Mouse (Mus musculus) frontal cortex, adult 2 months (tissue): Measurements from ENCODE around the gene Angptl4. TPM values are rescaled to one million over a fixed set of nuclear protein-coding genes. Genes with fewer than 3 reads are reported as not detected.
A peak's percentile ranks its signal among the peaks of the same experiment; 100 is the strongest.
"Not testable (repeated sequence)": the region's sequence is repeated elsewhere in the genome, so short reads cannot be mapped to it uniquely, and the experiment has no call there.

Experiments used
- DNase-seq, 2 experiments: peaks; one replicate each; pipeline ENCODE4 v3.0.0; 2022; ENCODE audit warnings: low spot score in 1 of 2; ENCODE audit errors: extremely low spot score in 1 of 2
- polyA plus RNA-seq: library from polyadenylated mRNA; depleted of rRNA; stranded (reverse); fragments of >200 nt; gene quantifications from 2 replicates; pipeline ENCODE4 v1.2.3, GENCODE M21; 2012

The Angptl4 gene
- polyA plus RNA-seq, 1 experiment = 4.4 TPM

DNA sequence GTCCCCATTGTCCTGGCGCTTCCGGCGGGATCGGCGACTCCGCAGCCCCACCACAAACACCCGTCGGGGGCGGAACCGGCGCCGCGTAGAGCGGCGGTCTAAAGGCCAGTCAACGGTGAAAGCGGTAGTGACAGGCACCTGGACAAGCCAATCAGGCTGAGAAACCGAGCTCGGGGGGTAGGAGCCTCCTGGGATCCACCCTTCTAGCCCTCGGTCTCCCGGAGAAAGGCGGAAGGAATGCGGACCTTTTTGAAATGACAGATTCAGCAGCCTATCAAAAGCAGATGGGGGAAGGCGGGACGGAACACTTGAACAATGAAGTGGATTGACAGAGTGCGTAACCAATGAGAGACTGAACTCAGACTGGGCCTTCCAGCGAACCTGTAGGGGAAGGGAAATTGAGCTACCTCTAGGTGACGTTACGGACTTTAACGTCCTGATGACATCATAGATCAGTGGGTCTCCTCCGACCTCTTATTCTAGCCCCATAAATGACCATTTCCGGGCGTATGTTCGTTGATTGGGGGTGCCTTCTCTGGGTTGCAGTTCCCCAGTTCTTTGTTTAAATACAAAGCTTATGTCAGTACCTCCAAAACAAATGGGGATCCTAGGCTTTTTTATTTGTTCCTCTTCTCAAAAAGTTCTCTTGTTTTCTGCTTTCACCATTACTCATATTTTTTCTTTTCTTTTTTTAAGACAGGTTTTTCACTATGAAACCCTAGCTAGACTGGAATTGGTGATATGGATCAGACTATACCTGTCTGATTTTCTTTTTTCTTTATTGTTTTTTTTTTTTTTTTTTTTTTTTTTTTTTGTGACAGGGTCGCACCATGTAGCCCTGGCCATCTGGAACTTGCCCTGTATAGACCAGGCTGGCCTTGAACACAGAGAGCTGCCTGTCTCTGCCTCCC, 21.1 kb downstream of the Angptl4 start, which contains the start of gene Rab11b:
Gene Rab11b (minus strand): TSS at position 276 of the 911 bp plus-strand sequence.
- DNase-seq = peak; percentile 100

DNA sequence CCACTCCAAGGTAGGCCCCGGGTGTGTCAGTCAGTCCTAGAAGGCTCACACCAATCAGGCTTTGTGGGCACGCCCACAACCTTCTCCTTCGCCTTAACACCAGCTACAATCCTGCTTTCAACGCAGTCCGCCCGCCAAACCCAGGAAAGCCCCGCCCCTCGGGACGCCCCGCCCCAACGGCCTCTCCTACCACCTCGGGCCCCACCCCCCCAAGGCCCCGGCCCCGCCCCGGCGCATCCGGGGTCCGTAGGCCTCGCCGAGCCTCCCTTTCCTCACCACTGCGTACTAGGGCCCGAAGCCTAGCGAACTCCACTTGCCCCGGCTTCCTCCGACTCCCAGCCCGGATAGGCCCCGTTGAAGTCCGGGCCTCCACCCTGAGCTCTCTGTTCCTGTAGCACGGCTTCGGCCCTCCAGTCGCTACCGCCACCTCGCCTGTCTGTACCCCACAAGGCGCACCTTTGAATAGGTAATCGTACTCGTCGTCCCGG, 21.8 kb downstream of the Angptl4 start:
- DNase-seq = peak; percentile 84 to 92

DNA sequence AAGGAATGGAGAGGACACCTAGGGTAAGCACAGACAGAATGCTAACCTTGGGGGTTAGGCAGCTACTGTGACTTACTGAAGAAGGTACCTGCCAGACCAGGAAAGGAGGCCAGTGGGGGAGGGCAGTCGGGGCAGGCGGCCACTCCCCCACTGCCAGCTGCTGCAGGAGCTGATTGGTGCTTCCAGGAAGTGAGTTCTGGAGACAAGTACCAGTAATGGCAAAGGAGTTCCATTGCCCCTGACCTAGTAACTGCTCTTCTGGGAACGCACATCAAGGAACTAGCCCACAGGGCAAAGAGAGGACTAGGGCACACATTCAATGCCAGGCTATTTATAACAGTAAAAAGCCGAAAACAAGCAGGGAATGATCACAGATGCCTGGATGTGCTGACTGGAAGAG, 24.4 kb downstream of the Angptl4 start:
- DNase-seq = no peak

DNA sequence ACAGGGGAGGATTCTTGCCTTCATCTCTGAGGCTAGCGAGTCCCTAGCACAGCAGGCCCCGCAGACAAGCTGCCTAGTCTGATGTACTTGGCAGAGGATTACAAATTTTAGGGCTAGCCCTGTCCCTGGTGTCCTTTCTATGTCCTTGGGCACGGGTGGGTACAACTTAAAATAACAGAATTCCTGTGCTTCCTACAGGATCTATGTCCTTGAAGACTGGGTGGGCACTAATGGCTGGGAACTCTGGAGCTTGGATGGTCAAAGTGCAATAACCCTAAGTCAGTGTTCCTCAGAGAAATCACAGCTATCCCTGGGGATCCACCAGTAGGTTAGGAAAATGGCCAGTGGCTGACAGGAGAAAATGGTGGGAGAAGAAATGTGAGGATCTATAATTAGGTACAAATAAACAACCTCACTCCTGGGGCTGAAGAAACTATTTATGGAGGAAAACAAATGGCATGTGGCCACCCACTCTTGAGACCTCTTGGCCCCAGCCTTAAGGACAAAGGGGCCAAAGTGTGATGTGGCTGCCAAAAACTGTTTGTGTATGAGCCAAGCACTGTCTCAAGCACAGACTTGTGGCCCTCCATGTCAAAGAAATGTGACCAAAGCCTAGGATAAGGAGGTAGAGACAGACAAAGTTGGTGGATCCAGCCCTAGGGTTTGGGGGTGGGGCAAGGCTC, 25.4 kb downstream of the Angptl4 start:
- no peak for DNase-seq

DNA sequence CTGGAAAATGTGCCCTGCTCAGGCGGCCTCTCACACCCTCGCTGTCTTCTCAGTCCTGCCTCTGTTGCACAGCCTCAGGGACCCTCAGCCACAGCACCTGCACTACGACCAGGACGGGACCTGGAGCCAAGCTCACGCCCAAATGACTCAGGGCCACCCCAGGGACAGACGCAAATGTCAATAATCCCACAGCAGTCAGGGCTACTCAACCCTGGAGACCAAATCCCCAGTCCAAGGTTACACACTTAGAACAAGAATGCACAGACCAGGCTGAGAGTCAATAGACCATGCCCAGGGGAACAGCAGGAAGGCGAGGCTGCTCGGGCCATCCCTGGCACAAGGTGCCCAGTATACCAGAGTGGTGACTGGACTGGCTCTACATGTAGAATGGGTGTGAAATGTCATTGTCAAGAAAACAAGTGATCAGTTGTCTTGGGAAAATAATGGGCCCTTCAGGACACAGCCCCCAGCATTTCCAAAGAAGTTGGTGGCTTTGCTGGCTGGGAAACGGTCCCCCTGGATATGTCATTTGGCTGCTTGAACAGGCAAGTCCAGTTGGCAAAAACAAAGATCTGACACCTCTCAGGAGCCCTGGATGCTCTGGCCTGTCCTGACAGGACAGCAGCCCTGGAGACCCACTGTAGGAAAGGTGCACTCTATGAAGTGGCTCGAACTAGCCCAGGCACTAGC, 26.1 kb downstream of the Angptl4 start:
- DNase-seq = no peak

DNA sequence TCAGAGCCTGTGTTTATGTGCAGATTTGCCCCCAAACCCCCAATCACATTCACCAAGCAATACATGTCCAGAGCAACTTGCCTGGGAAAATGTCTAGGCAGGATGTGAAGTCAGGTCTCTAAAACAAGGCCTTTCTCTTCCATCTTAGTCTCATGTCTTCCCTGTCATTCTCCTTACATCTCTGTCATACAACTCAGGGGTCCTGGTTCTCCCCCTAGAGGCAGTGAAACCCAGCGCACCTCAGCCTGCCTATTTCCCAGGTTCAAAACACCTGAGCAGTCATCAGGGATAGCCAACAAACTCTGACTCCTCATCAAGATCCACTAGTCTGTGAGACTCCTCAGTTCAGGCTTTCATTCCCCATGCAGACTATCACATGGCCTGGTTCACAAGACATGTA, 27.0 kb downstream of the Angptl4 start:
- DNase-seq = no peak

DNA sequence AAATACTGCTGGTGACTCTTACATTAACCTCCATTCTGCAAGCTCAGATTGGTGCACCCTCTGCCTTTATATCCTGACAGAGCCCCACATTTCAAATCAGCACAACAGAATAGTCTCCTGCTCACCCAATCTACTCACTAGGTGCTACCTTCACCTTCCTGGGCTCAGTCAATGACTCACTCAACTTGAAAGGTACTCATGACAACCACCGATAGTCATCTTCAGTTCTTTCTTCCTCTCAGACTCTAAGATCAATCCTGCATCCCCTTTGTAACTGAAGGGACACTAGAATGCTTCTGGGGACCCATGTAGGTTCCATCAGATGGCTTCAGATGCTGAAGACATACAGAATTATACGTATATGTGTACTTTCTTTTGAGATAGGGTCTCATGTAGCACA, 29.3 kb downstream of the Angptl4 start:
- no peak for DNase-seq

DNA sequence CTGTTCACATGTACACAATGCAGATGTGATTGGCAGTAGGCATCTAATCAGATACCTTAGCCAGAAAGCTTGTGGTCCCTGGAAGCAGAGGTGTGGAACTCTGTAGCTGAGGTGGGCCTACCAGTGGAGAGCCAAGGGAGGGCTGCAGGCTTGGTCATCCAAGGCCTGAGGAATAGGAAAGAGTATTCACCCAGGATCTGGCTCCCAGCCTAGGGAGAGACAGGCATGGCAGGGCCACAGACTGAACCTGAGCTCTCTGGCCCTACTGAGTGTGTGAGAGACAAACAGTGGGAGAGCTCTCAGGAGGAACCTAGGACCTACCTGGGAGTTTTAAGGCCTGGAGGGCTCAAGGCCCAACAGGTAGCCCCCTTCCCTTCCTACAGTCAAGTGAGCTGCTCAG, 30.4 kb downstream of the Angptl4 start:
- DNase-seq = no peak

DNA sequence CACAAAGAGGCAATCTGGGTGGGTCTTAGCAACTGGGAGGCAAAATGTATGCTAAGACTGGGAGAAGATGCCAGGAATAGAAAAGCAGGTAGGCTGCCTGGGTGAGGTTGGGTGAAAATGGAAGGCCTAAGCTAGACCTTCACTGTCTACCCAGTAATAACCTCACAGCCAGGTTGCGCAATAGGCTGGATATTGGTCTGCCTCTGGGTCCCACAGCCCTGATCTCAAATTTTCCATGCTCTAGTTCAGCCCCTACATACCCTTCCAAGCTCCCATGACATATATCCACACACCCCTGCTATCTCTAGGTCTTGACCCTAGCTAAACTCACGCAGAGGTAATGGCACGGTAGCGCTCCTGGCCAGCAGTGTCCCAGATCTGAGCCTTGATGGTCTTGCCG, 32.2 kb downstream of the Angptl4 start:
- DNase-seq = no peak

DNA sequence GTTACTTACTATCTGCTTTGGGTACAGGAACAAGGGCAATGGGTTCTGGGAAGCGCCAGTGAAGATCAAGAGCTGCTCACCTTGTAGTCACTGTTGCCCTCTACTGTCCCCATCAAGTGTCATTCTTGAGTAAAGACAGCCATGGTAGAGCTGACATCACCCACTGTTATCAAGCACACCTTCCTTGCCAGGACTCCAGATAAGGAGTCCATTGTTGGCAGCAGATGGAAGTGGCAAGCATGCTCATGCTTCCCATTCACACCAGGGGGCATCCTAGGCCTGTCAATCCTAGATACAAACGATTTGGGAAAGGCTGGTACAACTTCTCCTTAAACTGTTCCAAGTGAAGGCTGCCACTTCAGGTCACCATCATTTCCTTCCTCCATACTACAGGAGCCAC, 35.6 kb downstream of the Angptl4 start:
- no peak for DNase-seq

DNA sequence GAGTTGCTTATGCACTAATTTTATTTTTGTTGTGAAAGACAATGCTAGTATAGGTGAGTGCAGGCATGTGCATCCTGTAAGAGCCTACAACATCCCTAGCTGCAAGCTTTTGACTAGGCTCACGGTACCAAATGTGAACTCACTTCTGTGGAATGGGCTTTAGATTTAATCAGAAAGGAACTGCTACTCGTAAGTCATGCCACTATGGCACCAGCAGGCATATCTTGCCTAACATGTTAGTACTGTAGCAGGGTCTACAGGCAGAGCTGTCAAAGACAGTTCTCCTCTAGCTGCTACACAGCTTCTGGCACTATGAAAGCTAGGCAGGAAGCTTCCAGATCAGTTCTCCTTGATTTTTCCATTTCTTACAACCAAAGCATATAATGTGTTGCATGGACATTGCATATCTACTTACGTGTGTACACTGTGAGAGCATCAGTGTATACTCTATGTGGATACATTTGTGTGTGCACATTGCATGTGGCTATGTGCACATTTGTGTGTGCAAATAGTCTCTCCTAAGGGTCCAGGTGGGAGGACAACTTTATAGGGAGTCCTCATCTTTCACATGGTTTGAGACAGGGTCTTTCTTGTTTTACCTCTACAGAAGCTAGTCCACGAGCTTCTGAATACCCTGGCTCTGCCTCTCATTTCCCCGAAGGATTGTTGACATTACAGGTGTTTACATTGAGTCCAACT, 36.8 kb downstream of the Angptl4 start:
- no peak for DNase-seq

DNA sequence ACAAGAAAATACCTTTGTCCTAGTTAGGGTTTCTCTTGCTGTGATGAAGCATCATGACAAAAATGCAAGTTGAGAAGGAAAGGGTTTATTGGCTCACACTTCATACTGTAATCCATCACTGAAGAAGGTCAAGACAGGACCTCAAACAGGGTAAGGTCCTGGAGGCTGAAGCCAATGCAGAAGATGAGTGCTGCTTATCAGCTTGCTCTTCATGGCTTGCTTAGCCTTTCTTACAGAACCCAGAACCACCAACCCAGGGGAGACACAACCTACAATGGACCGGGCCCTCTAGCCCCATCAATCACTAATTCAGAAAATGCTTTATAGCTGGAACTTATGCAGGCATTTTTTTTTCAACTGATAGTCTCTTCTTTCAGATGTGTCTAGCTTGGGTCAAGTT, 39.2 kb downstream of the Angptl4 start:
- DNase-seq = no peak

DNA sequence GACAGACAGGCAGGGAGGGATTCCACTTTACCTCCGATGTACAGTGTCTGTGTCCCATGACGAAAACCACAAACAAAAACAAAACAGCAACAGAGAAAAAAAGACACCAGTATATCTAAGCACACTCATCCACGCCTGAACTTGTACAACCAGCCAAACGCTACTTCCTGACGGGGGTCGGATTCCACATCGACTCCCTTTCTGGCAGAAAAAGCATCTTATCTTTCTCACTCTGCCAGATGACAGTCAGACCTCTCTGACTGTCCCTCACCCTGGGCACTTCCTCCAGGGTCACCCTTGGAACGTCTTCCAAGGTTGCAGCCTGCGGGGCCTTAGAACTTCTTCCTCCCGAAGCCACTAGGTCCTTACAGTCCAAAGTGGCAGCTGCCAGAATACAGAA, 48.1 kb downstream of the Angptl4 start:
- not testable (repeated sequence) for DNase-seq

DNA sequence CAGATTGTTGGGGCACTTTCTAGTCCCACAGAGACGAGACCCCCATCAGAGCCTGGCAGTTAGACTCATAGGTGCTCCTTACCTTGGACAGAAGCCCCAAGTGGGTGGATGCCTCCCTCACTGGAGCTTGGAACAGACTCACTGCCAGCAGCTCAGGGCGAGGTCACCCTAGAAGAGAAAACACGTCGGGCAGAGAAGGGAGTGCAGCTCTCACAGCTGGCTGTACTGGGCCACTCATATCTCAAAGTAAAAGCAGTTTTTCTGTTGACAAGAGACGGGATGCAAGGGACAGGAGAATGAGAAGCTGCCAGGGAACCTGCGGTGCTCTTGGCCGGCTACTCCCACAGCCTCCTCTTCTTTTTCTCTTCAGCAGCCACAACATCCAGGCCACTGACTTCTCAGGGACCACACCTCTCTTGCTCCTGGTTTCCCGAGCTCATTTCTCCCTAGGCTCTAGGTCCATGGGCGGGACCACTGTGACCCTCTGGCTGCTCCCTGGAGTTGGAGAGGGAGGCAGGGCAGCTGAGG, 49.0 kb downstream of the Angptl4 start:
- DNase-seq = not testable (repeated sequence)

DNA sequence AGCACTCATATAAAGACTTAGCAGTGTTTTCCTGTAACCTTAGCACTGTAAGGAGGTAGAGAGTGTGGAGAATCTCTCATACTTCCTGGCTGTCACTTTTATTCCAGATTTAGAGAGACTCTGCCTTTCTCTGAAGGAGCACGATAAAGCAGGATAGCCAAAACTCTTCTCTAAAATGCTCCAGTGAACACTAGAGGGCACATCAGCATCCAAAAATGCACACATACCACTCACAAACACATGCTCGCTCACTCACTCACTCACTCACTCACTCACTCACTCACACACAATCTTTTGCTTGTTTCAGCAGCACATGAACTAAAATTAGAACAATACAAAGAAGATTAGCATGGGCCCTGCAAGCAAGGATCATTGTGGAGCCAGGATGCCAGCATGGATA, 52.4 kb downstream of the Angptl4 start:
- DNase-seq = peak in 1 of 2 experiments; percentile 20

DNA sequence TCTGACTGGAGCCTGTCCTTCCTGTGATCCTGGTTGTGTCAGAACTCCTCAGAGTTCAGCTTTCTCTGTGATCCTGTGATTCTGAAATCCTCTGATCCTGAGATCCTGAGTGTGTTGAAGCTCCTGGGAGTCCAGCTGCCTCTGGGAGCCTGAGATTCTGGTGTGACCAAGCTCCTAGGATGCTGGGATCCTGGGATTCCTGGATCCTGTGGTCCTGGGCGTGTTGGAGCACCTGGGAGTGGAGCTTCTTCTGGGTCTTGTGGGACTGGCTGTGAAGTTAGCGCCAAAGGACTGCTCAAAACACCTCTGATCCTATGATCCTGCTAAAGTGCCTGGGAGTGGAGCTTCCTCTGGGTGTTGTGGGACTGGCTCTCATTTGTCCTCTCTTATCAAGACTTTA, 53.2 kb downstream of the Angptl4 start:
- no peak for DNase-seq
